Mouse (Mus musculus) kidney, postnatal 0 days (tissue): ENCODE results near the gene Ankrd9. TPM values are rescaled to one million over a fixed set of nuclear protein-coding genes. Genes with fewer than 3 reads are reported as not detected.
A peak's percentile ranks its signal among the peaks of the same experiment; 100 is the strongest.

Source experiments
- ATAC-seq: fragments of 200-750 bp; cut with Nextera tagmentation; replicated peaks from 2 replicates; pipeline ENCODE4 v1.8.0; 2017; ENCODE audit warnings: low read depth, moderate number of reproducible peaks, moderate TSS enrichment, moderate library complexity; ENCODE audit not compliant: low FRiP score
- DNase-seq: peaks from one replicate; pipeline ENCODE4 v3.0.0-alpha.2; 2016; ENCODE audit warnings: low spot score
- H3K27ac ChIP-seq: fragments of 300-500 bp; sonication (generic); 2 replicates; pipeline ENCODE4 v1.5.1; 2014; ENCODE audit warnings: mild to moderate bottlenecking
- H3K27me3 ChIP-seq: fragments of 300-500 bp; sonication (generic); 2 replicates; pipeline ENCODE4 v1.6.1; 2014; ENCODE audit warnings: low read length, mixed read lengths; ENCODE audit not compliant: insufficient read depth
- H3K36me3 ChIP-seq: fragments of 300-500 bp; sonication (generic); 2 replicates; pipeline ENCODE4 v1.6.1; 2014; ENCODE audit warnings: low read length, mixed read lengths; ENCODE audit not compliant: insufficient read depth
- H3K4me1 ChIP-seq: fragments of 300-500 bp; sonication (generic); replicated peaks from 2 replicates; pipeline ENCODE4 v1.6.1; 2014; ENCODE audit warnings: antibody characterized with exemption, low read length, mixed read lengths; ENCODE audit not compliant: insufficient read depth
- H3K4me2 ChIP-seq: fragments of 300-500 bp; sonication (generic); 2 replicates; pipeline ENCODE4 v1.6.1; 2014; ENCODE audit warnings: mild to moderate bottlenecking, low read length, moderate library complexity, mixed read lengths
- H3K4me3 ChIP-seq: fragments of 300-500 bp; sonication (generic); replicated peaks from 2 replicates; pipeline ENCODE4 v1.5.1; 2014; ENCODE audit warnings: low read depth, low read length
- H3K9ac ChIP-seq: fragments of 300-500 bp; sonication (generic); 2 replicates; pipeline ENCODE4 v1.6.1; 2014; ENCODE audit warnings: low read depth, low read length
- H3K9me3 ChIP-seq: fragments of 300-500 bp; sonication (generic); replicated peaks from 2 replicates; pipeline ENCODE4 v1.6.1; 2016; ENCODE audit warnings: low read length, inconsistent platforms, mixed read lengths
- CTCF ChIP-seq: IDR thresholded peaks from 2 replicates; pipeline ENCODE4 v1.5.1; 2016; ENCODE audit warnings: antibody characterized with exemption, low read depth, mild to moderate bottlenecking, moderate library complexity
- WGBS: fragments of 180-500 bp; shearing (Covaris S2); extraction: QIAGEN DNeasy Blood & Tissue Kit; methylation state at CpG from one replicate; pipeline ENCODE4 v1.1.7; 2014; 5-methylcytosine and 5-hydroxymethylcytosine counted together
- polyA plus RNA-seq: library from polyadenylated mRNA; unstranded; fragments of >200 nt; fragmentation: Nextera tagmentation; extraction: Ambion mirVana; gene quantifications from 2 replicates; pipeline ENCODE4 v1.2.1, GENCODE M21; 2015

Ankrd9 gene
- polyA plus RNA-seq, 1 experiment from 2014 or later = 19.5 TPM

DNA sequence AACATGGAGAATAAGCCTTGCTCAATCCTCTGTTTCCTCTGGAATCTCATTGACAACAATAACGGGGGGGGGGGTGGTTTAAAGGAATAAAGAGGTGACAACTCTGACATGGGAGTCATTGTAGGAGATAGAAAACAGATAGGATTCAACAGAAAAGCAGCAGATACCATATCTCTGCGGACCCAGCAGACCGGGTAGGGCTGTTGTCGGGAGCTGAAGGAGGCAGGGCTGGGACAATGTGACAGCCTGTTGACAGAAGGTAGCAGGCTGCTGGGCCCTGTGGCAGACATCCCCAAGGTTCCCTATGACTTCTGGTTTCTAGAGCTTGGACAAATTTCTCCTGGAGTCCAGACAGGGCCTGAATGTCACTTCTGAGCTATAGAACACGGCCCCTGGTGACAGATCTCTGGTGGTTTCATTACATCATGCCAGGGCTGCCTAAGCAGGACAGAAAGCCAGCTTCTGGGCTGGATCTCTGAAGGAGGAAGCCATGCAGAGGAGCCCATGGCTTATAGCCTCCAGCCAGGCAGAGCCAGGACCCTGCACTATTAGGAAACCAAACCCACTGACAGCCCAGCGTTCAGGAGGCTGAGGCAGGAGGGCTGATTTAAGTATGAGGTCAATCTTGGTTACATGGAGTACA lies 30.9 kb upstream of the Ankrd9 start:
- Histone ChIP-seq H3K9me3 (no peaks in the 10 kb centered on the region), H3K27me3 (no peaks in the 10 kb centered on the region), H3K4me2 (no peak overlapping the region), H3K4me3 (no peak overlapping the region), H3K27ac (no peak overlapping the region), H3K4me1 (peaks cover 11% of the 10 kb centered on the region), H3K36me3 (no peaks in the 10 kb centered on the region), H3K9ac (no peak overlapping the region)
- no peak for DNase-seq
- no peak for ATAC-seq
- TF ChIP-seq CTCF = no peak
- WGBS = 71% methylated on average over 6 of the region's 6 CpGs

DNA sequence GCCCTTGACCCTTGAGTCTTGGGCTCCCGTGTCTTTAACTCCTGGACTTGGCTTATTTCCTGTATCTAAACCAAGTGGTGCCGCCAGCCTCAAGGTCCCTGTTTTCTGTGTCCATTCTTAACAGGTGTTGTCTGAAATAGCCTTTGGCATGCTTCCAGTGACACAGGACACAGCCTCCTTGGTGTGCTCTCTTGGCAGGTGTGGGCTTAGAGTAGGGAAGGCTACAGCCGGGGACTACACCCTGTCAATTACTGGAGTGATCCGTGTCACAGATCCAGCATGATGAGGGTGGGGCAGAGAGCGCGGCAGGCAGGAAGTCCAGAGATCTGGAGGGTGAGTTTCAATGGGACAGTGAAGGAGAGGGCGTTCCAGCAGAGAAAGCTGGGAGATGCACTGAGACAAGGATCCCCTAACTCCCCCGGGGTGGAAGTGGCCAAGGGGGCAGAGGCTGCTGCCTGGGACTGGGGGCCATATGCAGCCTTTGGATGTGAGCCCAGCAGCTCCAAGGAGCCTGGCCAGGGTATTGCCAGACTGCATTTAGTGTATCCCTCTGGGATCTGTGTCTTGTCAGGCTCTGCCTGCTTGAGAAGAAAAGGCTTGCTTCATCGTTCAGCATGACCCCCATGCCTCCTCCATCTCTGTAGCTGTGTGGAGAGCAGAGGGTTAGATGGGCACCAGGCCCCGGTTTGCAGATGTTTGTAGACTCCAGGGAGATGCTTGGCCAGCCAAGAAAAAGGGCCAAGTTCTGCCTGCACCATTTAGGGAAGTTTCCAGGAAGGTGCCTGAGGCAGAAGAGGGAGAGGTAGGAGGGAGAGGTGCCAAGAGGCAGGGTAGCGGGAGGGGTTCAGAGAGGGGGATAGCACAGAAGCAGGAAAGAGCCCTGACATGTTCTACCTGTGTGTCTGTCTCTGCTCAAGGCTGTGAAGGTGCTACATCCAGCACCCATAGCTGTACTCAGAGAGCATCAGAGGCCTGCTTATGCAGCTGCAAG lies 30.0 kb upstream of the Ankrd9 start:
- no peak overlapping the region for H3K4me2 ChIP-seq
- 42% methylated on average over 11 of the region's 11 CpGs for WGBS
- H3K9ac ChIP-seq = no peak overlapping the region
- ATAC-seq (no peak), DNase-seq (no peak)
- peaks cover 11% of the 10 kb centered on the region for H3K4me1 ChIP-seq
- no peak overlapping the region for H3K4me3 ChIP-seq
- no peak overlapping the region for H3K27ac ChIP-seq
- no peak for TF ChIP-seq CTCF
- no peaks in the 10 kb centered on the region for H3K27me3 ChIP-seq
- no peaks in the 10 kb centered on the region for H3K36me3 ChIP-seq
- no peaks in the 10 kb centered on the region for H3K9me3 ChIP-seq

DNA sequence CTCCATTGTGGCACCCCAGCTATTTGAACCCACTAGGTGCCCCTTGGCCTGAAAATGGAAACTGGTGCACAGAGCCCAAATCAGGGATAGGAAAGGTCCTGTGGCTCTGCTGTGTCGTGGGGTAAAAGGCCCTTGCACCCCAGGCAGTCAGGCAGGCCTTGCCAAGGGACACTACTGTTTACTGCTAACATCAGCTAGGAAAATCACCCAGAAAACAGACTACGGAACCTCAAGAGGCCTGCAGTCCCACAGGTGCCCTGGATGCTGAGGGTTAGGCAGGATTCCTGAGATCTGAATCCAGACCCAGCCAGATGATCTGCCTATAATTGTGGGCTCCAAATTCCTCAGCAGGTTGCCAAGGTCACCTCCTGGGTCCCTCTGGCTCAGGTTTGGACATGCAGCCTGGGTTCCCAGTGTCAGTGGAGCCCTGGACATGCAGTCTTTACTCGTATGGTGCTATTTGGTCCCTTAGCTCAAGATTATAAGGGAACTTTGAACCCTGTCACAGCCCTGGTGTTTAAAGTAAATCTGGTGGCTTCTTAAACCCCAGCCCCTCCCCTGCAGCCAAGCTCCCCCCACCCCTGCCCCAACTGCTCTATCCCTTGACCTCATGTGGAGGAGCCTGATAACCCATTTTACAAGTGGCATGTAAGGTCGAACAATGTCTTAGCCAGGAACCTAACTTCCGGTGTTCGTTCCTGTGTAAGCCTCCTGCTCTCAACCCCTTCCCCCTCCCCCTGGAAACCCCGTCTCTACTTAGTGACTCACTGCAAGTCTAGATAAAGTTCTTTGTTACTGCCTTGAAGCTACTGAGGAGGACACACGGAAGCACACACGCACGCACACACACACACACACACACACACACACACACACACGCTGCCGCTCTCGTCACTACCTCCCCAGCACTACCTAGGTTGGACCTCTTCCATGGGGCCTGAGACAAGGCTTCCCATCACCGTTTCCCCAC lies 28.6 kb upstream of the Ankrd9 start:
- no peak for TF ChIP-seq CTCF
- Histone ChIP-seq H3K27me3 (no peaks in the 10 kb centered on the region), H3K4me3 (no peak overlapping the region), H3K4me2 (no peak overlapping the region), H3K36me3 (no peaks in the 10 kb centered on the region), H3K4me1 (peaks cover 11% of the 10 kb centered on the region), H3K9me3 (no peaks in the 10 kb centered on the region), H3K9ac (no peak overlapping the region), H3K27ac (no peak overlapping the region)
- 64% methylated on average over 14 of the region's 14 CpGs for WGBS
- DNase-seq = peak; percentile 78
- ATAC-seq = peak; percentile 55; the same call in 1 of the 2 replicates

DNA sequence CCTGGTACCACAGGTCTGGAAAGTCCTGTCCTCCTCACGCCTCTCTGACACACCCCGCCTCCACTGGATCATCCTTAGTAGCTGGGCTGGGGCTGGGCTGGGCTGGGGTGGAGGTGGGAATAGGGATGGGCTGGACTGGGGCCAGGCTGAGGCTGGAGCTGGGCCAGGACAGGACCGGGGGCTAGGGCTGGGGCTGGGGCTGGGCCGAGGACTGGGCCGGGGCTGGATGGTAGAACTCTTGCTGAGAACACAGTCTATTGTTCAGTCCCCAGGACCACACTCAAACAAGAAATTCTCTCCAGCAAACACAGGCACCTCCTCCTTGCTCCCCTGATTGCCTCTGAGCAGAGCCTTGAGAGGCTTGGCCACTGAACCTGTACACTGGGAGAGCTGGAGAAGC lies 27.5 kb upstream of the Ankrd9 start:
- peaks cover 11% of the 10 kb centered on the region for H3K4me1 ChIP-seq
- no peak overlapping the region for H3K4me3 ChIP-seq
- no peaks in the 10 kb centered on the region for H3K9me3 ChIP-seq
- no peak for ATAC-seq
- TF ChIP-seq CTCF = no peak
- H3K4me2 ChIP-seq = no peak overlapping the region
- H3K27ac ChIP-seq = no peak overlapping the region
- no peak overlapping the region for H3K9ac ChIP-seq
- H3K27me3 ChIP-seq = no peaks in the 10 kb centered on the region
- no peak for DNase-seq
- no peaks in the 10 kb centered on the region for H3K36me3 ChIP-seq
- 74% methylated on average over 5 of the region's 5 CpGs for WGBS

DNA sequence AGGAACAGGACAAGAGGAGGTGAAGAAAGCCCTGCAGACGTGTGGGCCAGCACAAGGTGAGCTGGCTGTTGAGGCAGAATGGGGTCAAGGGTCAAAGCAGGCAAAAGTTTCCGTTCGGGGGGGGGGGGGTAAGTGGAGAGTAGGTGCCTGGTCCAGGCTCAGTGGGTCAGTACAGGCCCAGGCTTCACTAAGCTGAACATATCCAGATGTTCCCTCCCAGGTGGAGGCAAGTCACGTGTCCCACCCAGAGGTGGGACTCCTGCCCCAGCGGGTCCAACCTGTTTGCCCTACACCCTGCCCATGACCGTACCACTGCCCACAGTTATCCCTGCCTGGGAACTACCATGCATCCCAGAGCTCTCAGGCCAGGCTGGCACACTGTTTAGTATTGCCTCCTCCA lies 27.0 kb upstream of the Ankrd9 start:
- Histone ChIP-seq H3K4me2 (no peak overlapping the region), H3K9me3 (no peaks in the 10 kb centered on the region), H3K4me1 (peaks cover 11% of the 10 kb centered on the region), H3K4me3 (no peak overlapping the region), H3K27ac (no peak overlapping the region), H3K36me3 (no peaks in the 10 kb centered on the region), H3K27me3 (no peaks in the 10 kb centered on the region), H3K9ac (no peak overlapping the region)
- TF ChIP-seq CTCF = no peak
- ATAC-seq = no peak; the same call in 1 of the 2 replicates
- DNase-seq = no peak
- 65% methylated on average over 6 of the region's 6 CpGs for WGBS

DNA sequence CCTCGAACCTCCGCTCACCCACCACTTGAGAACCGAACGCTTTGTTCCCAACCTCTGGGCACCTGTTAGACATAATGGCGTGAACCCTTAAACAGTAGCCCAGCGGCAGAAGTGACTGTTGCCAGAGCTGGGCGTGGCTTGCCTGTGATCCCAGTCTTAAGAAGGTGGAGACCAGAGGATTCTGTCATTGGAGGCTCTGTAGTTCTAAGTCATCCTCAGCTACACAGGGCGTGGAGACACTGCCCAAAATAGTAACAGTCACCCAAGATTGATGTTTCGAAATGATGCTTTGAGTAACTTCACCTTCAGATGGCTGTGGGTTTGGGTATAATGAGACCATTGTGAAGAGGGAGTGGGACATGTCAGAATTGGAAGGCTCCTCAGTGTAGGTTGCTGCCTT lies 25.3 kb upstream of the Ankrd9 start:
- WGBS = 78% methylated on average over 9 of the region's 9 CpGs
- no peak for ATAC-seq
- H3K9ac ChIP-seq = no peak overlapping the region

More for the DNA sequence above, 25.3 kb upstream of the Ankrd9 start:
- Histone ChIP-seq H3K4me2 (no peak overlapping the region), H3K4me1 (peaks cover 11% of the 10 kb centered on the region), H3K4me3 (no peak overlapping the region), H3K27me3 (no peaks in the 10 kb centered on the region), H3K36me3 (no peaks in the 10 kb centered on the region), H3K9me3 (no peaks in the 10 kb centered on the region), H3K27ac (no peak overlapping the region)
- DNase-seq = no peak
- TF ChIP-seq CTCF = no peak
